Mouse (Mus musculus) E14TG2a.4 (cell line): ENCODE measurements around the gene Immp2l.

ENCODE experiments used
- CTCF ChIP-seq: conservative IDR thresholded peaks from 2 replicates; pipeline ENCODE4 v1.5.1; 2014; ENCODE audit warnings: low read length
- NANOG ChIP-seq: IDR thresholded peaks from 2 replicates; pipeline ENCODE4 v1.6.1; 2014; ENCODE audit warnings: borderline replicate concordance, low read length, mixed read lengths
- POU5F1 ChIP-seq: IDR thresholded peaks from 2 replicates; pipeline ENCODE4 v1.6.1; 2014; ENCODE audit warnings: low read length, borderline replicate concordance

GRCm38 (mm10) chr12:41483091-41483592, 459.3 kb downstream of the Immp2l start:
- TF ChIP-seq CTCF (no peak), NANOG (no peak), POU5F1 (no peak)
